Mouse (Mus musculus) forebrain, embryonic 14.5 days (tissue): ENCODE results near the gene Map4k4. TPM values are rescaled to one million over a fixed set of nuclear protein-coding genes. Genes with fewer than 3 reads are reported as not detected.

Experiments
- ATAC-seq: fragments of 200-750 bp; cut with Nextera tagmentation; 2 replicates; pipeline ENCODE4 v1.8.0; 2017; ENCODE audit warnings: mild to moderate bottlenecking, moderate library complexity
- DNase-seq: peaks from one replicate; pipeline ENCODE4 v3.0.0-alpha.2; 2015; ENCODE audit warnings: low spot score
- H3K27ac ChIP-seq: fragments of 300-500 bp; sonication (generic); 2 replicates; pipeline ENCODE4 v1.5.1; 2014; ENCODE audit warnings: low read depth, mild to moderate bottlenecking, control low read depth, low read length, moderate library complexity
- H3K27me3 ChIP-seq: fragments of 300-500 bp; sonication (generic); replicated peaks from 2 replicates; pipeline ENCODE4 v1.6.1; 2014; ENCODE audit warnings: low read length, control low read depth, mixed read lengths; ENCODE audit not compliant: control insufficient read depth, insufficient read depth
- H3K36me3 ChIP-seq: fragments of 300-500 bp; sonication (generic); 2 replicates; pipeline ENCODE4 v1.6.1; 2014; ENCODE audit warnings: low read length, control low read depth; ENCODE audit not compliant: control insufficient read depth, insufficient read depth
- H3K4me1 ChIP-seq: fragments of 300-500 bp; sonication (generic); 2 replicates; pipeline ENCODE4 v1.6.1; 2014; ENCODE audit warnings: antibody characterized with exemption, low read length, control low read depth; ENCODE audit not compliant: control insufficient read depth, insufficient read depth
- H3K4me2 ChIP-seq: fragments of 300-500 bp; sonication (generic); 2 replicates; pipeline ENCODE4 v1.6.1; 2014; ENCODE audit warnings: mild to moderate bottlenecking, control low read depth, low read length
- H3K4me3 ChIP-seq: fragments of 300-500 bp; sonication (generic); 2 replicates; pipeline ENCODE4 v1.5.1; 2014; ENCODE audit warnings: low read depth, low read length, control low read depth
- H3K9ac ChIP-seq: fragments of 300-500 bp; sonication (generic); 2 replicates; pipeline ENCODE4 v1.6.1; 2014; ENCODE audit warnings: mild to moderate bottlenecking, low read length, control low read depth, moderate library complexity
- H3K9me3 ChIP-seq: fragments of 300-500 bp; sonication (generic); replicated peaks from 2 replicates; pipeline ENCODE4 v1.6.1; 2016; ENCODE audit warnings: low read length, control low read depth, mixed read lengths; ENCODE audit not compliant: control insufficient read depth
- WGBS: fragments of 180-500 bp; shearing (Covaris S2); extraction: QIAGEN DNeasy Blood & Tissue Kit; methylation state at CpG from one replicate; pipeline ENCODE4 v1.1.7; 2014; 5-methylcytosine and 5-hydroxymethylcytosine counted together
- polyA plus RNA-seq: library from polyadenylated mRNA; unstranded; fragments of >200 nt; fragmentation: Nextera tagmentation; extraction: Ambion mirVana; gene quantifications from 2 replicates; pipeline ENCODE4 v1.2.1, GENCODE M21; 2014

Gene Map4k4
- polyA plus RNA-seq, 1 experiment from 2014 or later, result 29.2 TPM

DNA sequence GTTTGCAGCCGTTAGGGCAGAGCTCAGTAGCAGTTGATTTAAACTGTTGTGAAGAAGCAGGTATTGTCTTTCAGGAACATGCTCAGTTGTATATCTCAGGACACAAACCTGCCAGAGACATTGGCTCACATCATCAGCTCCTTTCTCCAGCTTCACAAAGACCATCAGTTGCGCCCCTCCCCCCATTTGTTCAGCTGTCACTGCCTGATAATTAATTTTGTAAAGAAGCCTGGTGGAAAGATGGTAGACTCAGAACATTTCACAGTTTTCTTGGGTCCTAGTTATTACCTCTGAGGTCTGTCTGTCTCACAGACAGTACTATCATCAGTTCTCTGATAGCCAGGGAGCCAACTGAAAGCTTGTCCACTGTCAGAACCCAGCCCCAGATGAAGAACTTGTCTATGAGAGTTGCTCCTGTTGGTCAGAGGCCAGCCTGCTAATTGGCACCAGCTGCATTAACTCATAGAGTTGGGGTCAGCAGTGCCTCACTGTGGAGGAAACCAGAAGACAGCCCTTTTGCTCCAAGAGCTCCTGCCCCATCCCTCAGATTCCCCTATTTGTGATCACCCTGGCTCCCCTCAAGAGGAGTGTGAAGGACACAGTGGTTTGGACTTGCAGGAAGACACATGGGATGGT, 69.2 kb downstream of the Map4k4 start:
- peaks cover 25% of the 10 kb centered on the region for H3K4me1 ChIP-seq
- peak; percentile 38 for ATAC-seq

GRCm38 (mm10) chr1:39972411-39972810, 71.7 kb downstream of the Map4k4 start:
- peaks cover 37% of the 10 kb centered on the region for H3K36me3 ChIP-seq
- H3K4me3 ChIP-seq, result no peak overlapping the region
- H3K9ac ChIP-seq, result no peak overlapping the region
- ATAC-seq, result peak; percentile 33; the same call in 1 of the 2 replicates
- WGBS, result 34% methylated on average over 7 of the region's 7 CpGs
- H3K27ac ChIP-seq, result peak overlapping the region; percentile 71
- DNase-seq, result peak; percentile 68
- H3K4me1 ChIP-seq, result peaks cover 29% of the 10 kb centered on the region
- H3K9me3 ChIP-seq, result no peaks in the 10 kb centered on the region
- H3K4me2 ChIP-seq, result no peak overlapping the region
- H3K27me3 ChIP-seq, result no peaks in the 10 kb centered on the region

More for the DNA sequence above, 69.2 kb downstream of the Map4k4 start:
- H3K4me3 ChIP-seq, result no peak overlapping the region
- H3K36me3 ChIP-seq, result peaks cover 17% of the 10 kb centered on the region
- no peak overlapping the region for H3K9ac ChIP-seq
- no peaks in the 10 kb centered on the region for H3K9me3 ChIP-seq
- peak; percentile 52 for DNase-seq
- peak overlapping the region; percentile 23; the same call in 1 of the 2 replicates for H3K27ac ChIP-seq
- no peak overlapping the region for H3K4me2 ChIP-seq
- H3K27me3 ChIP-seq, result no peaks in the 10 kb centered on the region
- 48% methylated on average over 2 of the region's 2 CpGs for WGBS

DNA sequence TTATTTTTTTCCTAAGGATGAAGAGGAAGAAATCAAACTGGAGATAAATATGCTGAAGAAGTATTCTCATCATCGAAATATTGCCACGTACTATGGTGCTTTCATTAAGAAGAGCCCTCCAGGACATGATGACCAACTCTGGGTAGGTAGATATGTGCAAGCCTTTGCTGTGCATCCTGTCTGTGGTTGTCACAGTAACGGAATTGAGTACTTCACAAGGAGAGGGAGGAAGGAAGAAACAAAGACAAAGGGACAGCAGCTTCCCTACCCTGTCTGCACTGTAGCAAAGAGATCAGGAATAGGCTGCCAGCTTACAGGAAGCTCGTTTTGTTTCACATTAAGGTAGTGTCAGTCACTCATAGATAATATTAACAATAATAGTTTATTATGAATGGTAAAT, 73.2 kb downstream of the Map4k4 start:
- no peak overlapping the region for H3K9ac ChIP-seq
- 84% methylated on average over 4 of the region's 4 CpGs for WGBS
- peaks cover 28% of the 10 kb centered on the region for H3K4me1 ChIP-seq
- DNase-seq, result no peak
- no peaks in the 10 kb centered on the region for H3K27me3 ChIP-seq
- no peak for ATAC-seq
- H3K4me3 ChIP-seq, result no peak overlapping the region
- H3K27ac ChIP-seq, result no peak overlapping the region
- no peak overlapping the region for H3K4me2 ChIP-seq
- no peaks in the 10 kb centered on the region for H3K9me3 ChIP-seq
- peaks cover 49% of the 10 kb centered on the region for H3K36me3 ChIP-seq

DNA sequence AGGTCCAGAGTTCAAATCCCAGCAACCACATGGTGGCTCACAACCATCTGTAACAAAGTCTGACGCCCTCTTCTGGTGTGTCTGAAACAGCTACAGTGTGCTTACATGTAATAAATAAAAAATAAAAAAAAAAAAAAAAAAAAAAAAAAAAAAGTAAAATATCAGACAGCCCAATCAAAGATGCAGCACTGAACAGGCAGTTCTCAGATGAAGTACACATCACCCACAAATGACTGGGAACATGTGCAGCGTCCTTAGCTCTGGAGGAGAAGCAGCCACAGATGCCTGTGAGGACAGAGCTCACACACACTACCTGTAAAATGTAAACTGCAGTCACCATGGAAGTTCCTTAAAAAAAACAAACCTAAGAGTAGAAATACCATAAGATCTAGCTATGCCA, 74.3 kb downstream of the Map4k4 start:
- Histone ChIP-seq H3K27ac (no peak overlapping the region), H3K4me3 (no peak overlapping the region), H3K9me3 (no peaks in the 10 kb centered on the region), H3K36me3 (peaks cover 57% of the 10 kb centered on the region), H3K9ac (no peak overlapping the region), H3K4me2 (no peak overlapping the region), H3K27me3 (no peaks in the 10 kb centered on the region), H3K4me1 (peaks cover 23% of the 10 kb centered on the region)
- WGBS, result 90% methylated on average over 2 of the region's 2 CpGs
- ATAC-seq, result no peak
- no peak for DNase-seq

DNA sequence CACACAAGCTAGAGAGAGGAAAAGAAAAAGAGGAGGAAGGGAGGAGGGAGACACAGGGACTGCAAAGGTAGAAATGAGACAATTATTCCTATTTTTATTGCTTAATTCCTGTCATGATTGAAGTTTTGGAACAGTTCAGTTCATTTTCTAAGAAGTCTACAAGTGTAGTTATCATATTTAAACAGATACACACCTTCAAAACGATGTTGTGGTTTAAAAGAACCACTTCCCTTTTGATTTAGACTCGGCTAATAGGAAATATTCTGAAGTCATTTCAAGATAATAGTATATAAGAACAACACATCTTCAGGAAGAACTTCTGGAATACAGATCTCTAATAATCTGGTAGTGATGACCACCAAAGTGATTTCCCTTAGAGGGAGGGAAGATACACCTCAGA, 75.4 kb downstream of the Map4k4 start:
- ATAC-seq (no peak), DNase-seq (no peak)
- Histone ChIP-seq H3K4me1 (peaks cover 23% of the 10 kb centered on the region), H3K9me3 (no peaks in the 10 kb centered on the region), H3K36me3 (peaks cover 68% of the 10 kb centered on the region), H3K4me2 (no peak overlapping the region), H3K27ac (no peak overlapping the region), H3K9ac (no peak overlapping the region), H3K4me3 (no peak overlapping the region), H3K27me3 (no peaks in the 10 kb centered on the region)
- 90% methylated on average over 2 of the region's 2 CpGs for WGBS

DNA sequence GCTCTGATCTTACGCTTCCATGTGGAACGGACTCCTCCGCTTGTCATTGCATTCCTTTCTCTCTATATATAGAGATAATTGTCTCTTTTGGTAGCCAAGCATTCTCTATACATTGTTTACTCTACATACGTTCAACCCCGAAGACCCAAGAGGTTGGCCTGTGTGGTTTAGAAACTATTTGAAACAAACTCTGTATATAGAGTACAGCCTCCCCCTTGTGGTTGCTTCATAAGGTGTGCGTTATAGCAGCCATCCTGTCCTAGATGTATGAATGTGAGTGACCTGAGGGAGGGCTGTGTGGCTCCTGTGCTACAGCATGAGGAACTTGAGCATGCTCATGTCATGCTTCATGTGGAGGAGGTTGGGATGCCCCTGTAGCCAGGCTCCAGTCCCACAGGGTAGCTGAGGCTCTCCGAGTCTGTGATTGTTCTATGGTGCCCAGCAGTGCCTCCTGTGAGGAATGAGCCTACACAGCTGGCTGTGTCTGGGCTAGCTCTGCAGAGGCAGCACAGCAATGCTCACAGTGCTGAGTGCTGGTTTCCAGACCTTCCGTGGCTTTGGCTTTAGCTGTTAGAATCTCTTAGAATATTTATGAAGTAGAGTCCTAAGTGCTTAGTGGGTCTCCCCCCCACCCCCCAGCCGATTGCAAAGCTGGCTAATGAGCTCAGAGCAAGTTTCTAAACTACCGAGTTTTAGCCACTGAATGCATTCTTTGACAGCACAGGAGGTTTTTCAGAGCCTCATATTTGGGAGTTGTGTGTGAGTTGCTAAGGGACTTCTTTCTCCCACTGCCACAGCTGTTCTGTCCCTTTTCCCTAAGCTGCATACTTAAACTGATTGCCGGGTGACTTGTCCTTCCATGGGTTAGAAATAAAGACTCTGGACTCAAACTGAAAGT, 76.4 kb downstream of the Map4k4 start:
- no peaks in the 10 kb centered on the region for H3K9me3 ChIP-seq
- DNase-seq (peak; percentile 65), ATAC-seq (peak; percentile 54)
- peaks cover 78% of the 10 kb centered on the region for H3K36me3 ChIP-seq
- peak overlapping the region; percentile 62 for H3K27ac ChIP-seq
- H3K9ac ChIP-seq, result no peak overlapping the region; the same call in 1 of the 2 replicates
- H3K4me2 ChIP-seq, result no peak overlapping the region
- peaks cover 19% of the 10 kb centered on the region for H3K4me1 ChIP-seq
- H3K27me3 ChIP-seq, result no peaks in the 10 kb centered on the region
- WGBS, result 56% methylated on average over 11 of the region's 11 CpGs
- no peak overlapping the region for H3K4me3 ChIP-seq

DNA sequence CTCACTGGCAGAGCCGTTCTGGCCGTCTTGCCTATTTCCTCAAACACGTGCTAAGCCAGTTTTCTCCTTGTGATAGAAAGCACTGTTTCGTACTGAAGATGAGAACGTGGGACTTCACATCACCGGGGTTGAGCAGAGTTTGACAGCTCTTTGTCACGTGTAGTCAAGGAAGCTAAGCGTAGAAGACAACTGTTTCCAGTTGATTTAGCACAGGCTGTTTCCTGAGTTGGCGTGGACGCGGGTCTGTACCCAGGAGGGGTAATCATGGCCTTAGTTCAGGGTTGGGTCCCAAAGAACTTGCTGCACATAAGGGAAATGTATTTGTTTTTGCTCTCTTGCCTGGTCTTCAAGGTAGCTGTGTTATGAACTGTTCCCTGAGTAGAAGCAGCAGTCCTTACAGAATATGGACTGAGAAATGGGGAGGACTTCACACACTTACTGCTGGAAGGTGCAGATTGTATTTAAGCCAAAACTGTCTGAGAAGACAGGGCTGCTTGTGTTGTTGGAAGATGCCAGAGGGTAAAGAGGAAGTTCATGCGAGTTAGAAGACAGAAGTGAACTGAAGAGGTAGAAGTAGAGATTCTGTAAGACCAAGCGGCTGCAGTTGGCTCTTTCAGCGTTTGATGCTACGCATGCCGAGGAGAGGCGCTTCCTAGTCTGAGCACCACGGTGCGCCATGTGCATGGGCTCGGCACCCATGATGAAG, 78.2 kb downstream of the Map4k4 start:
- DNase-seq, result no peak
- Histone ChIP-seq H3K4me3 (no peak overlapping the region), H3K27me3 (no peaks in the 10 kb centered on the region), H3K36me3 (peaks cover 89% of the 10 kb centered on the region), H3K4me1 (peaks cover 14% of the 10 kb centered on the region; the same call in 1 of the 2 replicates), H3K9ac (no peak overlapping the region), H3K27ac (no peak overlapping the region), H3K4me2 (no peak overlapping the region), H3K9me3 (no peaks in the 10 kb centered on the region)
- WGBS, result 85% methylated on average over 20 of the region's 20 CpGs
- no peak for ATAC-seq

GRCm38 (mm10) chr1:39980314-39981290, 79.9 kb downstream of the Map4k4 start:
- Histone ChIP-seq H3K4me3 (no peak overlapping the region), H3K36me3 (peaks cover 89% of the 10 kb centered on the region), H3K4me1 (peaks cover 14% of the 10 kb centered on the region; the same call in 1 of the 2 replicates), H3K4me2 (no peak overlapping the region), H3K27me3 (no peaks in the 10 kb centered on the region), H3K27ac (no peak overlapping the region), H3K9me3 (no peaks in the 10 kb centered on the region), H3K9ac (no peak overlapping the region)
- 62% methylated on average over 15 of the region's 15 CpGs for WGBS
- ATAC-seq (no peak), DNase-seq (peak; percentile 45)
